Mouse (Mus musculus): ENCODE data around the gene Cavin2. TPM values are rescaled to one million over a fixed set of nuclear protein-coding genes. Genes with fewer than 3 reads are reported as not detected.

The Cavin2 gene
- 100 to 1,000 TPM; 208 to 218 TPM for total RNA-seq (2021)

DNA sequence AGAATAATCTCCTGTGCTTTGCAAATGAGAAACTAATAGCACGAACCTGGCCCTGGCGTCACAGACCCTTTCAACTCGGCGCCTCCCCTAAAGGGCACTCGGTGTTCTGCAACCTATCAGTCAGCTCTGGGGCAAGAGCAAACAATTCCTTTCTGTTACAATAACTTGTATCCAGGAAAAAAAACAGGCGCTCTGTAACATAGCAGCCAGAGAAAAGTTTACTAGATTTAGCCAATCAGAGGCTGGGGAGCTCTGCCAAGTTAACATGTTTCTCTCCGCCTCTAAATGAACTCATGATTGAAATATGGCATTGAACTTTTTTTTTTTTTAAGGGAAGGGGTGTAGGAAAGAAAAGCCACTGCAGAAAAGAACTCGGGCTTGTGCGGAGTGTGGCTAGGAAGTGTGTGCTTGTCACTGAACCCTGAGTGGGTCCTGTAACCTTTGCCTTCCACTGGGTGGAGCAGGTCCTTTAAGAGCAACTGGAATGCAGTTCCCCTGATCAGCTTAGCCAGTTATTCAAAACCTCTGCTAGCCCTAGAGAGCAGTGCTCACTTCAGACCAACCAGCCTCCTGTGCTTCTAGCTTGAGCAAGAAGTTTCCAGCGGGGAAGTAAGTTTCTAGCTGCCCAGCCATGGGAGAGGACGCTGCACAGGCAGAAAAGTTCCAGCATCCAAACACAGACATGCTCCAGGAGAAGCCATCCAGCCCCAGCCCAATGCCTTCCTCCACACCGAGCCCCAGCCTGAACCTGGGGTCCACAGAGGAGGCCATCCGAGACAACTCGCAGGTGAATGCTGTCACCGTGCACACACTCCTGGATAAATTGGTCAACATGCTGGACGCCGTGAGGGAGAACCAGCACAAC lies at the start of gene Cavin2:
Cavin2 (plus strand) TSS at position 372 of the 865 bp plus-strand sequence.
- intact Hi-C loops (cut with DNase I) = loop anchor here (1.0 to 5.0 kb wide), 2 partner anchors 23 to 142 kb away; no protein-coding TSS in a partner anchor
- DNase-seq = peak; percentile 89 to 90

GRCm38 (mm10) chr1:51241311-51241986 lies 47.5 kb upstream of the Cavin2 start:
- intact Hi-C loops (cut with DNase I) = no loop called here

DNA sequence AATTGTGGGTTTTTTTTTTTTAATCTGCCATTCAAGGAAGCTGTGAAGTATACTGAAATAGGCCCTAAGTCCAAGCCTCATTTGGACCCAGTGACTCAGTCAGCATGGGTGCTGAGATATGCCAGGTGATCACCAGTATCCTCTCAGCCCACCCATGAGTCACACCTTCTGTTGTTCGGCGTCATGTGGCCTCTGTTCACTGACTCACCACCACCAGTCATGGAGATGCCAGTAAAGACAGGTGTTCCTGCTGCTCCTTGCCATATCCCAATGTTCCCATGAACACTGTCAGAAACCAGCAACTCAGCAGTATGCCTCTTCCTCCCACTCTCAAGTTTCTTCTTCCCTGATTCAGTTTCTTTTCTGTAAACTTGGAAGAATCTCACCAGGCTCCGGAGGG lies 45.6 kb upstream of the Cavin2 start:
- intact Hi-C loops (cut with DNase I) = no loop called here
- peak in 1 of 2 experiments; percentile 8 for DNase-seq

More at GRCm38 (mm10) chr1:51241311-51241986, 47.5 kb upstream of the Cavin2 start:
- DNase-seq = no peak

GRCm38 (mm10) chr1:51243869-51244268 lies 45.1 kb upstream of the Cavin2 start:
- intact Hi-C loops (cut with DNase I) = no loop called here
- DNase-seq = no peak

DNA sequence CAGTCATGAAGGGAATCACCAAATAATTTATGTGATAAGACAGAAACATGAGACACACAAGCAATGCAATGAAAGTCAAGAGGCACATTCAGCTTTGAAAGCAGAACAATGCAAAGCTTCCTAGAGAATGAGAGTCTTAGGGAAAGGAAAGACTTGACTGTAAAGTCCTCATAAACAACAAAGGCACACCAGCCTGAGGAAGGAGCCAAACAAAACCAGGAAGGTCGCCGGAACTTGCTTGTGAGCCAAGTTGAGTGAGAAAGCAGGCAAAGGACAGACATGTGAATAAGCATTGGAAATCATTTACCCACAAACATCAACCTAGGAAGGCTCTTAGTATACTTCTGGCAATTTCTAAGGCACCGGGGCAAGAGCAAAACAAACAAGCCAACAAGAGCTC lies 43.5 kb upstream of the Cavin2 start:
- intact Hi-C loops (cut with DNase I) = no loop called here

DNA sequence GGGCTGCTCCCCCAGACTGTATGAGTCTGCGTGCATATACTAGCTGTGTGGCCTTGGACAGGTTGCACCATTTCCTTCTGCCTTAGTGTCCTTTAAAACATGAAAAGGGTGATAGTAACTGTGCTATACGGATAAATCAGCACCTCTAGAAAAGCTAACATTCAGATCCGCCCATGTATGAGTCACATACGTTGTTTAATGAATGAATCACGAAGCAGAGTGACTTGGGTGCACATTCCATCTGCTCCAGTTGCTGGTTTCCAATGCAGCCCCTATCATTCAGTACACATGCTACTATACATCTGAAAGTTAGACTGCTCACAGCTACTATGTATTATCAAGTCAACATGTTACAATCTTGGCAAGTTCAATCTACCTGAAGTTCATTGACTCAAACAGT lies 38.6 kb upstream of the Cavin2 start:
- intact Hi-C loops (cut with DNase I) = no loop called here
- no peak for DNase-seq

More for the DNA sequence above, 43.5 kb upstream of the Cavin2 start:
- DNase-seq = no peak

- peak; percentile 67 for DNase-seq
- intact Hi-C loops (cut with DNase I) = loop anchor here (1.0 to 5.0 kb wide), 3 partner anchors 68 to 158 kb away; no protein-coding TSS in a partner anchor
These were observed 23.7 kb upstream of the Cavin2 start for GRCm38 (mm10) chr1:51265118-51265800.

GRCm38 (mm10) chr1:51265926-51266325 lies 23.0 kb upstream of the Cavin2 start:
- peak; percentile 57 to 61 for DNase-seq
- intact Hi-C loops (cut with DNase I) = loop anchor here (1.0 to 5.0 kb wide), 5 partner anchors 23 to 303 kb away; partner anchors contain the start of gene Cavin2

- intact Hi-C loops (cut with DNase I) = loop anchor here (2.0 to 5.0 kb wide), 3 partner anchors 120 to 304 kb away; no protein-coding TSS in a partner anchor
- DNase-seq = peak; percentile 62 to 64
These were observed 21.8 kb upstream of the Cavin2 start for GRCm38 (mm10) chr1:51267125-51267524.

- no peak for DNase-seq
- intact Hi-C loops (cut with DNase I) = loop anchor here (5.0 kb wide), 2 partner anchors 121 to 161 kb away; no protein-coding TSS in a partner anchor
These were observed 20.7 kb upstream of the Cavin2 start for GRCm38 (mm10) chr1:51268225-51268624.

GRCm38 (mm10) chr1:51270196-51270935 lies 18.6 kb upstream of the Cavin2 start:
- peak in 1 of 2 experiments; percentile 32 for DNase-seq

GRCm38 (mm10) chr1:51271845-51272244 lies 17.1 kb upstream of the Cavin2 start:
- DNase-seq = no peak
- intact Hi-C loops (cut with DNase I) = no loop called here

More at GRCm38 (mm10) chr1:51270196-51270935, 18.6 kb upstream of the Cavin2 start:
- intact Hi-C loops (cut with DNase I) = no loop called here

DNA sequence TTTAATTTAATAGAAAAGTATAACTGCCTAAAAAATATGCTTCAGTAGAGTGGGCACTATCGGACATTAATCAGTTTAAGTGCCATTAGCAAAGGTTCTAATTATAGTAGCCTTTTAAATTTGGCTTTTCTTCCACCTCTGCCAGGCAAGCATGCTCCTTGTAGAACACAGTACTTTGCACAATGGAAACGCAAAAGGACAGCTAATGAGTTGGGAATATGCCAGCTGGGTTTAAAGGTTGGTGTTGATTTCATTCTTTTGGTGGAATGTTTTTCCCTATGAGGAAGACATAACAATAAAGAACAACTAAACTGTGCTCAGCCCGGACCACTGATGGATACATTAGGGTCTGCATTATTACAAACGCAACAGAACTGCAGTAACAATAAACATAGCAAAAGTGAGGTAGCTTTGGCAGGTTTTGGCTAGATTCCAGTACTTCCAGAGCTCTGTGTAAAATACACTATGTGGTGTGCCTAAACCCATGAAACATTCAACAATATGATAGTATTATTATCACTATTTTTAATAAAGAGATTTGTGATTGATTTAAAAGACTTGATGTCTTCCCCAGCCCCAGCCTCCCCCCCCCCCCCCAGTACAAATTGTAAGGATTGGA lies 16.2 kb upstream of the Cavin2 start:
- intact Hi-C loops (cut with DNase I) = no loop called here
- DNase-seq = no peak

DNA sequence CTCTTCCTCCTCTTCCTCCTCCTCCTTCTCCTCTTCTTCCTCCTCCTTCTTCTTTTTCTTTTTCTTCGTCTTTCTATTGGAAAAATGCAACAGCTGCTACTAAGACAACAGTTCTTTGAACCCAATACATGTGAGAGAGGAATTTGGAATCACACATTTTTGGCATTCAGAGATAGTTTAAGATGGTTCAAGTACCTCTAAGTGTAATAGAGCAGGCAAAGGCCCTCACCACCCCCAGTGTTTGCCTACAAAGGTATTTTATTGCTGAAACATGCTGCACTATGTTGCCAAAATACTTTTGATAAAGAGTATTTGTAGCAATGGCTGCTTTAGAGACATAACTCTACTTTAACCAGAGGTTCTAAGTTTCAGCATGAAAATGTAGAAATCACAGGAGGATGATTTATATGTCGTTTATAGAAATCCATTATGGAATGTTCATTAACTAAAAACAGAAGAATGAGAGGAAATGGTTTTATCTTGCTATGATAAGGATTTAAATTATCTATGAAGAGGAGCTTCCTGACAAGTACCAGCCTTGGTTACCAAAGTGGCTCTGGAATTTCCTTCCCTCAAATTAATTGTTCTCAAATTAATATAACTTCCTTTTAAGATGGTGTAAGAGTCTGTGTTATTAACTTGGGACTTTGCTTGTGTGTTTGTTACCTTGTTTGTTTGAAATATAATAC lies 10.9 kb upstream of the Cavin2 start:
- intact Hi-C loops (cut with DNase I) = no loop called here
- DNase-seq = no peak

GRCm38 (mm10) chr1:51288201-51288600 lies 725 bp upstream of the Cavin2 start:
- DNase-seq = no peak

DNA sequence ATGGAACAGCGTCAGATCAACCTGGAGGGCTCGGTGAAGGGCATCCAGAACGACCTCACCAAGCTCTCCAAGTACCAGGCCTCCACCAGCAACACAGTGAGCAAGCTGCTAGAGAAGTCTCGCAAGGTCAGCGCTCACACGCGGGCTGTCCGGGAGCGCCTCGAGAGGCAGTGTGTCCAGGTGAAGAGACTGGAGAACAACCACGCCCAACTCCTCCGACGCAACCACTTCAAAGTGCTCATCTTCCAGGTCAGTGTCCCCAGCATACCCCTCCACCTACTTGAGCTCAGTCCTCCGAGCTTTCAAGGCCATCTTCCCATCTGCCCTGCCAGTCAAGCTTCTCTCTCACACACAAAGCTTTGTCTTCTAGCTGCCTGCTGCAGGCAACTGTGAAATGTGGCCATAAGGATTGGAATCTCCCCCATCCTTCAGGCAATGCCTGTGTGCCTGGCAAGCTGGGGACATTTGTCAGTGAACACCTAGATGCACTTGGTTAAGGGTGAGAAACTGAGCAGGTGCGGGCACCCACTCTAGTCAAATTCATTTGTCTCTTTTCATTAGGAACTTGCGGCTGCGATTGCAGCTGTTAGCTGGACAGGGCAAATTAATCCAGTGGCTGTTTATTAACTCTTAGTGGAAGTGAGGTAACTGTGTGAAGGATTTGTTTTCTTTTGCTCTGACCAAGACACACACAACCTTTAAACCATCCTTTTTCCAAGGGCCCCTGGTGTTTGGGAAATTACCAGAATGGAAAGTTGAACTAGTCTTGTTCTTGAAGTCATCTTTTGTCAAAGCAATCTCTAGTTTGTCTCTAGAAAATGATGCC lies 907 bp downstream of the Cavin2 start:
- peak; percentile 63 to 64 for DNase-seq
- intact Hi-C loops (cut with DNase I) = loop anchor here (1.0 to 5.0 kb wide), 5 partner anchors 24 to 327 kb away; no protein-coding TSS in a partner anchor

More at GRCm38 (mm10) chr1:51288201-51288600, 725 bp upstream of the Cavin2 start:
- intact Hi-C loops (cut with DNase I) = loop anchor here (5.0 kb wide), 1 partner anchor 141 kb away; no protein-coding TSS in a partner anchor

DNA sequence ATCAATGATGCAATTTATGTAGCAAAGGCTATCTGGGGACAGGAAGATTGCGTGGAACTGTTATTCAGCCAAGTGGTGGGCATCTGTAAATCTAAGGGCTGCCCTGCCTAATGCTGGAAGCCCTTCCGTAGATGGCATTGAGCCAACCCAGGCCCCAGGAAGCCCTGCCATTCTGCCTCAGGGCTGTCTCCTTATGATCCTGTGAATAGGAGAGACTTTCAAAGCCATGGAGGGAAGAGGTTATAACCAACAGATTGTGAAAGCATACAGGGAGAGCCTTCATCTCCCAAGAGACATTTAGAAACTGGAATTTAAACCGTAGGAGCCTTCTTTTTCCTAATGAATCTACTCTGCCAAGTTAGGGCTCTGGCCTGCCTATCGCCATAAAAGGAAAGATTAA lies 1.7 kb downstream of the Cavin2 start:
- intact Hi-C loops (cut with DNase I) = loop anchor here (2.0 to 5.0 kb wide), 3 partner anchors 42 to 328 kb away; no protein-coding TSS in a partner anchor
- DNase-seq = peak; percentile 69 to 70

DNA sequence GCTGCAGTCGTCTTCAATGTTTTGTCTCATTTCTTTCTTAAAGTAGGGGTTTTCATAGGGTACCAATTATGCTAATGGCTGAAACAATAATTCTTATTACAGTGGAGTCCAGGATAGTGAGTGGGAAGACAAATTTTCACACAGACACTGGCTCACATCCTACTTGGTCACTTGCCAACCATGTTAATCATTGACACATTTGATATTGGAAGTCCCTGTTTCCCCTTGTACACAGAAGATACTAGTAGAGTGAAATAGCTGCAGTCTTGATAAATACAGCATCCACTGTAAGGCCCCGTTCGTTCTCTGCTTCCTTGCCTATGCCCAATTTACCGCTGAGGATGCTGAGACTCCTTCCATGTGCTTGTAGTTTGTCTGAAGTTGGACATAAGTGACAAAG lies 3.4 kb downstream of the Cavin2 start:
- intact Hi-C loops (cut with DNase I) = loop anchor here (5.0 kb wide), 1 partner anchor 185 kb away; no protein-coding TSS in a partner anchor
- peak in 1 of 2 experiments; percentile 32 for DNase-seq

Measured in heart, postnatal 10 days (tissue).